Mouse (Mus musculus) thymus, postnatal 10 days (tissue): ENCODE data around the gene Slc25a44.

Source experiments
- DNase-seq, 2 experiments: peaks; one replicate each; pipeline ENCODE4 v3.0.0; 2021; ENCODE audit warnings: low spot score in 2 of 2

The Slc25a44 gene

GRCm38 (mm10) chr3:88424605-88425329, at the start of gene Slc25a44:
Gene Slc25a44 (minus strand): TSS chr3:88425139.
- DNase-seq = peak; percentile 90 to 91

- no peak for DNase-seq
Observed at GRCm38 (mm10) chr3:88473571-88473970, 48.6 kb upstream of the Slc25a44 start.

- no peak for DNase-seq
Observed at GRCm38 (mm10) chr3:88473020-88473419, 48.1 kb upstream of the Slc25a44 start.

GRCm38 (mm10) chr3:88470943-88471479, 46.1 kb upstream of the Slc25a44 start:
- no peak for DNase-seq

- DNase-seq = no peak
Observed at GRCm38 (mm10) chr3:88469466-88469865, 44.5 kb upstream of the Slc25a44 start.

- peak; percentile 74 to 95 for DNase-seq
Observed at GRCm38 (mm10) chr3:88467116-88467824, 42.3 kb upstream of the Slc25a44 start.

GRCm38 (mm10) chr3:88465127-88465526, 40.2 kb upstream of the Slc25a44 start:
- DNase-seq = no peak

GRCm38 (mm10) chr3:88464425-88464824, 39.5 kb upstream of the Slc25a44 start:
- DNase-seq = no peak

- DNase-seq = no peak
Observed at GRCm38 (mm10) chr3:88460983-88461696, 36.2 kb upstream of the Slc25a44 start, which contains the start of gene Sema4a. Gene Sema4a (minus strand): TSS chr3:88461182.

GRCm38 (mm10) chr3:88460029-88460428, 35.1 kb upstream of the Slc25a44 start:
- DNase-seq = no peak

GRCm38 (mm10) chr3:88458778-88459219, 33.9 kb upstream of the Slc25a44 start:
- no peak for DNase-seq

- no peak for DNase-seq
Observed at GRCm38 (mm10) chr3:88456746-88457532, 32.0 kb upstream of the Slc25a44 start.

- DNase-seq = no peak
Observed at GRCm38 (mm10) chr3:88456313-88456712, 31.4 kb upstream of the Slc25a44 start.

GRCm38 (mm10) chr3:88455588-88456264, 30.8 kb upstream of the Slc25a44 start:
- no peak for DNase-seq

GRCm38 (mm10) chr3:88454762-88455587, 30.0 kb upstream of the Slc25a44 start:
- DNase-seq = no peak

- DNase-seq = peak; percentile 42 to 49
Observed at GRCm38 (mm10) chr3:88453986-88454385, 29.0 kb upstream of the Slc25a44 start.

- peak; percentile 42 to 43 for DNase-seq
Observed at GRCm38 (mm10) chr3:88453369-88453768, 28.4 kb upstream of the Slc25a44 start.

- DNase-seq = no peak
Observed at GRCm38 (mm10) chr3:88452716-88453115, 27.8 kb upstream of the Slc25a44 start.

- DNase-seq = peak in 1 of 2 experiments; percentile 31
Observed at GRCm38 (mm10) chr3:88452246-88452645, 27.3 kb upstream of the Slc25a44 start.
